Mouse (Mus musculus): ENCODE results near the gene BC024978.

- TF ChIP-seq POLR2A (IDR thresholded peaks at IDR 0.05; ENCODE audit: borderline replicate concordance, extremely low read depth, low read depth, low read length) (no peak), CTCF (IDR thresholded peaks at IDR 0.05; ENCODE audit: insufficient read depth, low read length) (no peak)
These were observed 37.4 kb upstream of the BC024978 start for GRCm38 (mm10) chr7:27158171-27158570.
